Mouse (Mus musculus) thymus, postnatal 14 days (tissue): ENCODE data around the gene Txnl4b.

ENCODE experiments used
- DNase-seq: peaks from one replicate; pipeline ENCODE4 v3.0.0; 2021

The Txnl4b gene

DNA sequence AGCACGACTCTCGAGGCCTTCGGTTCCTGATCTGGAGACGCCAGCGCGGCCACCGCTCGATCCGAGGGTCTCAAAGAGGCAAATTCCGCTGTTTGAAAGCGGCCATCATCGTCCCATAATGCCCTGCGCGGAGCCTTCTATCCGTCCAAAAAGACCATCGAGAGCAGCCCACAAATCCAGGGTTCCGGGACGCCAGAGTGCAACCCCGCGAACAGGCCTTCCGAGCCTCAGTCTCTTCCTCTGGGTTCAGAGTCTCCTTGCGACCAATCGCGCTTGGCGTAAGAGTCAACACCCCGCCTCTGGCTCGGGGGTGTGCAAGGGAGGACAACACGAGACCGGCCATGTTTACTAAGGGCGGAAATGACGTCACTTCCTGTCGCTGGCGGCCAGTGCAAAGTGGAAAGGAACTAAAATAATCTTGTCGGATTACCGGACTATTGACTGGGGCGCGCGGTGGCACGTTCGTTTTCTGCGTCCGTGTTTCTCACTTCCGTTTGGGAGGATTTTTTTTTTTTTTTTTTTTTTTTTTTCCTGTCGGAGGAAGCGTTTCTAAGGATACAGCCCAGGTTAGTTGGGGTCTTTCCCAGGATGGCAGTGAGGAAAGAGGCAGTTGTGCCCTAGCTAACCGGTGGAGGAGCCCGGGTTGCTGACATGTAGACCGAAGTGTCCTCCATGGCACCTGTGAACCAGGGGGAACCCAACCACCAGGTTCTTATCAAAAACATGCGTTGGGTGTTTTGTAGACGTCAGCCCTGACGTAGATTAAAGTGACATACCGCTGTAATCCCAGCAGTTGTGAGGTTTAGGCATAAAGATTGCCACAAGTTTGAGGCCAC lies at the start of gene Txnl4b, which contains the start of gene Dhx38:
Gene Txnl4b, plus strand, starts transcription at position 395 of the 836 bp plus-strand sequence.
Gene Dhx38, minus strand, starts transcription at position 364 of the 836 bp plus-strand sequence.
- DNase-seq: peak; percentile 98

DNA sequence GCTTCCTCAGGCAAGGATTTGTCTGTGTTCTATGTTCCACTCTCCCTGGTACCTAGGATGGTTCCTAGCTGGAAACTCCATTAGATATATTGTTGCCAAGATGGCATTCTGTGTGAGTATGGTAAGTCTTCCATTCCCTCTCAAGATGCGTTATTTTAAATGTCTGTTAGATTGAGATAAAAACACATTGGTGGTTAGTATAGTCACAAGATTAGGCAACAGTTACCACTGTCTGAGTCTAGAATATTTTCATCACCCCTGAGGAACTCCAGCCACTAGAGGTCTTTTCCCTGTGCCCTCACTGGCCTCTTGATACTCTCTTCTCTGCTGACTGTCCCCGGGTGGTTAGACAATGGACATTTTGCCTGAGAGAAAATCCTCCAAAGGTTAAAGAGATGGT lies 41.7 kb upstream of the Txnl4b start:
- DNase-seq: no peak

GRCm38 (mm10) chr8:109535140-109535990 lies 30.3 kb upstream of the Txnl4b start:
- DNase-seq: peak; percentile 59

- peak; percentile 69 for DNase-seq
These were observed 29.0 kb upstream of the Txnl4b start for GRCm38 (mm10) chr8:109536703-109537102.

DNA sequence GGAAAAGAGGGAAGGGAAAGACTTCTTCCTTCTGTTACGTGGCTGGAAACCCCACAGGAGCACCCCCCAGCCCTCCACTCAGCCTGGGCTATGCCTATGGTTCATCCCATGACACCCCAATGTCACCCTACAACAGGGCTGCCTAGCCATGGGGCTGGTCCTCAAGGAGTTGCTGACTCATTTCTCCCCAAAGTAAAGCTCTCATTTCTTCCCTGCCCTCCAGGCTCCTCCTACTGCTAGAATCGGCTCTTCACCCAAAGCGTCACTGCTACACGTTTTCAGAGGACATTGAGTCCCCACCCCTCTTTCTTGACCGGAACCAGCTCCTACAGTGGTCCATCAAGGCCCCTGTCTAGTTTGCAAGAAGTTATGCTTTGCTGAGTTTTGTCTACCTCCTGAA lies 23.5 kb upstream of the Txnl4b start:
- no peak for DNase-seq

DNA sequence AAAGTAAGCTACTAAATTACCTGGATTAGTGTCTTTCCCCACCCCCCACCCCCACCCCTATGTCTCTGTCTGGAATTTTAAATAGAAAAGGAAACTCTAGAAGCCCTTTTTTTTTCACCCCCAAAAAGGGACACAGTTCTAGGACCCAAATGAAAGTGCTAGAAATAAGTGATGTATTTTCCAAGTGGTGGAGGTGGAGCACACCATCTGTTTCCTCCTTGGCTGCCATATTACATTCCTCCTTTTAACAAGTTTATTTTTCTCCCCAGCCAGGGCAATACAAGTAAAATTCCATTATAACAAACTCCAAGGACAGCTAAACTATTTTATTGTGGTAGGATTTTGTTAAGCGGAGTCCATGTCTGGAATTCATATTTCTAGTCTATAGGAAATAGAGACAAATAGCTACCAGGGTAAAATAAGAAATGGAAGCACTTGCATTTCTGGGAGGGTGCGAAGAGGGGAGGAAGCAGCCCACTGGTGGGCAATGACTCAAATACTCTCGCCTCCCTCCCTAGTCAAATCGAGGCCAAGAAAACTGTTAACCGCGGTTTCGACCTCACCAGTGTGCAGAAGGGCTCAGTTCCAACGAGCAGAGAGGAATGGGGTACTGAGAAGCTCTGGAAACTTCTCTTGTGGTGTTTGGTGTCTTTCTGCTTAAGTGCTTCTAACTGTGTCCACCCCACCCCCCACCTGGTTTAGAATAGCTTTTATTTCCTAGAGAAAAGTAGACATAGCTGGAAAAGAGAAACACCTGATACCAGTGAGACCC lies 22.8 kb upstream of the Txnl4b start:
- no peak for DNase-seq

DNA sequence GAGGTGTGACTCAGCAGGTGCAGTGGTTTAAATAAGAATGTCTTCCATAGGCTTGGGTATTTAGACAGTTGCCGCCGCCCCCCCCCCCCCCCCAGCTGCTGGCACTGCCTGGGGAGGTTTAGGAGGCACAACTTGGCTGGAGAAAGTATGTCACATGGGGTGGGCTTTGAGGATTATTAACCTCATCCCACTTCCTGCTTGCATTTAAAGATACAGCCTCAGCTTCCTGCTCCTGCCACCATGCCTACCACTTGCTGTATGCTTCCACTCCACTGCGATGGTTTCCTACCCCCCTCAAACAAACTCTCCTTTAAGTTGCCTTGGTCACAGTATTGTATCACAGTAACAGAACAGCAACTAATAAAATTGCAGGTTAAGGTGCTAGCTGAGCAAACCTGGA lies 21.6 kb upstream of the Txnl4b start:
- no peak for DNase-seq

GRCm38 (mm10) chr8:109551663-109552062 lies 14.0 kb upstream of the Txnl4b start:
- peak; percentile 37 for DNase-seq

- DNase-seq: no peak
These were observed 1.8 kb upstream of the Txnl4b start for GRCm38 (mm10) chr8:109563881-109564280.

GRCm38 (mm10) chr8:109564766-109565165 lies 926 bp upstream of the Txnl4b start:
- no peak for DNase-seq

DNA sequence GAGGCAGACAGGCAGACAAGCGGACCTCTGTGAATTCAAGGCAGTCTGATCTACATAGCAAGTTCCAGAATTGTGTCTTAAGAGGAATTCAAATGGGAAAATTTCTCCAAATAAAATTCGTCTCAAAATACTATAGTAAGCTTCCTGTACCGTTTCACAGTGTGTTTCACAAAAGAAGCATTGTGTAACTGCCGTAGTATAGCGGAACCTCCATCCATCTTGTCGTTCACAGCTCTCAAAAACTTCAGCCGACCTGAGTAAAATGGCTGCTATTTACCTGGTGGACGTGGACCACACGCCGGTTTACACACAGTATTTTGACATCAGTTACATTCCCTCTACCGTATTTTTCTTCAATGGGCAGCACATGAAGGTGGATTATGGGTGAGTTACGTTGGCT lies 5.4 kb downstream of the Txnl4b start:
- no peak for DNase-seq

DNA sequence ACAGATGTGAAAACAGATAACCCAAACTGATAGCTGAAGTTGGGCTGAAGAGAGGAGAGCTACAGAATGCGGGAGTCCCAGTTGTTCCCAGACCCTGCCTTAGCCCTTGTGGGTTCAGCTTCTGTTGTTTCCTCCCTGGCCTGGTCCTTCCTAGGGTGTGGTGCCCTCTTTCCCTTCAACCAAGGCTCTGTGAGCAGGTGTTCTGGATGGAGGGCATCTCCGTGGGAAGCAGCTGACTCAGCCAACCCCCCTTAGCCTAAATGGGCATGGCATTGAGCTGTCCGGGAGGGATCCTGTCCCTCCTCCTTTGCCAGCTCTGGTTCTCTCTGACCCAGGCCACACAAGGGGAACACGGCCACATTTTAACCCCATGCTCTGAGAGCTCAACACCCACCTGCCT lies 10.6 kb downstream of the Txnl4b start:
- DNase-seq: no peak

DNA sequence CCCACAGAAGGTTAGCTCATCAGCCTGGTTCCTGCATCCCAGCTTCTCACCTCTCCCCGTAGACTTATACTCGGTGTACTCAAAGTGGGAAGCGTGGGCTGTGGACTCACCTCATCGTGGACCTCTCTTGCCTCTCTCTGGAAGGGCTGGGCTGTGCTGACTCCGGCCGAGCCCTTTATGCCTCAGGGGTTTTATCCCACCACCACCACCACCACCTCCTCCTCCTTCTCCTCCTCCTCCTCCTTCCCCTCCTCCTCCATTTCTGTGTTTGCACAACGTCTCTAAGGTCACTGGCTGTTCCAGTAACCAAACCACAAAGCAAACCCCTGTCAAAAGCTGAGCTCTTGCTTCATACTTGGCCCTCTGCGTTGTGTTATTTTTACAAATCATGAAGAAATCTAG lies 13.2 kb downstream of the Txnl4b start, which contains the start of gene Hp:
Gene Hp, minus strand, starts transcription at position 273 of the 402 bp plus-strand sequence.
- no peak for DNase-seq

DNA sequence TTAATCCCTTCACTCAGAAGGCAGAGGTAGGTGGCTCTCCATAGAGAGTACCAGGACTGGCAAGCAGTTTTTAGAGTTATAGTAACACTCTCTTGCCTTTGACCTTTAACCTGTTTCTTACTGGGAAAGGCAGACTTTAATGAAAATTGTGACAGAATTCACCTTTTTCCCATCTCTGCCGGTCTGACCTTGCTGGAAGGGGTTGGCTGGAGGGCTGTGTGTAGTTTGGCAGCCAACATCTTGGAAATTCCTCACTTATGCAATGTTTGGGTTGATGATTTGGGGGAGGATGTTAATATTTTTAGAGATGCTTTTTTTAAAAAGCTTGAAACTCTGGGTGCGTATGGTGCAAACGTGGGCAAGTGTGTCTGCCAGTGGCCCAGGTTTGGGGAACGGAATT lies 18.6 kb downstream of the Txnl4b start:
- DNase-seq: no peak

- no peak for DNase-seq
These were observed 19.1 kb downstream of the Txnl4b start for GRCm38 (mm10) chr8:109584830-109585229.

GRCm38 (mm10) chr8:109585652-109586051 lies 20.0 kb downstream of the Txnl4b start:
- DNase-seq: no peak

- no peak for DNase-seq
These were observed 21.3 kb downstream of the Txnl4b start for GRCm38 (mm10) chr8:109586972-109587504.

- DNase-seq: no peak
These were observed 25.2 kb downstream of the Txnl4b start for GRCm38 (mm10) chr8:109590901-109591300.

DNA sequence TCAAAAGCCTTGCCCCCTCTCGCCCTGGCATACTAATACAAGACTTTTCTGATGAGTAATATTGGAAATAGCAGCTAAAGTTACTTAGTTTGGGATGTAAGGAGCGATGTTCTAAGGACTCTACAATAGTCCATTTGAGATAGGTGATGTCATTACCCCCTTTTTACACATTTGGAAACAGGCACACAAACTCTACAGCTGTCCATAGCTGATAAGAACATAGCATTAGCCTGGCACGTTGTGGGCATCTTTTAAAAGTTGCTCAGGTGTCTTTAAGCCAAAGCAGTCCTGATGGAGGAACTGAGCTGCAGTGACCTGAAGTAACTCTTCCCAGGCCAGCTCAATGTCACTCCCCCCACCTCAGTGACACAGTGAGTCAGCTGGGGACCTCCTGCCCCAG lies 25.7 kb downstream of the Txnl4b start:
- DNase-seq: no peak

- no peak for DNase-seq
These were observed 26.5 kb downstream of the Txnl4b start for GRCm38 (mm10) chr8:109592164-109592563.

DNA sequence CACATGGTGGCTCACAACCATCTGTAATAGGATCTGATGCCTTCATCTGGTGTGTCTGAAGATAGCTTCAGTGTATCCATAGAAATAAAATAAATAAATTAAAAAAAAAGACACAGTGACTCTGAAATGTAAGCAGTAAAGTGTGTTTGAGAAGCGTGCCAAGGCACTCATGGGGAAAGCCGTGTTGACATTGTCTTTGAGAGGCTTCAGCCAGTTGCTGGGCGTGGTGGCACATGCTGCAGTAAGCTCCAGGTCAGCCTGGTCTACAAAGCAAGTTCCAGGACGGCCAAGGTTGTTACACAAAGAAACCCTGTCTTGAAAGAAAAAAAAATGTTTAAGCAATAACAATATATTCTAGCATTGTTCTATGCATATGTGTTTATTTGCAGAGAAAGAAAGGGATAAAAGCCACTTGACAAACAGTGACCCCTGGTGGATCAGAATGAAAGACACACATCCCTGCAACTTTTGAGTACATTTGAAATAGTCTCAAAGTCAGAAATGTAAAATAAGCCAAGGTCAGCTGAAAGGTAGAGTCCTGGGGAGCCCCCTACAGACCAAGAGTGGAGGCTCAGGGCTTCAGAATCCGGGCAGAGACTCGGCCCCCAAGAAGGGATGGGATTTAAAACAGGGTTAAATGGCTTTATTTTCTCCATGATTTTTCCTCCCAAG lies 27.6 kb downstream of the Txnl4b start:
- peak; percentile 47 for DNase-seq

DNA sequence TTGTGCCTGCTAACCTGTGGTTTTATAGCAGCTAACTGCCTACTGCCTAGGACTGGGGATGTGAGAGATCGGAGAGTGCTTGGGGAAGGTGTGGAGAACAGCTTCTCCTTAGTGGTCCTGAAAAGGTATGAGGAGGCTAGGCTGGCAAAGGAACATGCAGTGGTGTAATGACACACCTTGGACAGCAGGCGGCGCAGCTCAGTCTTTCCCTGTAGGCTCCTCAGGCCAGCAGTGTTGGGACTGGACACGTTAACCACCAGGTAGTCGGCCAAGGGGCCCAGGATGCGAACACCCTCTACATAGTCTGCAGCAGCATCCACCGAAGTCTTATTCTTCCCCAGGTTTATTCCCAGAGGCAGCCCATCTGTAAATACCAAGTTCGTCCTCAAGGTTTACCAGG lies 30.2 kb downstream of the Txnl4b start:
- peak; percentile 60 for DNase-seq
